Mouse (Mus musculus): Measurements from ENCODE around the gene Igf2r.

DNA sequence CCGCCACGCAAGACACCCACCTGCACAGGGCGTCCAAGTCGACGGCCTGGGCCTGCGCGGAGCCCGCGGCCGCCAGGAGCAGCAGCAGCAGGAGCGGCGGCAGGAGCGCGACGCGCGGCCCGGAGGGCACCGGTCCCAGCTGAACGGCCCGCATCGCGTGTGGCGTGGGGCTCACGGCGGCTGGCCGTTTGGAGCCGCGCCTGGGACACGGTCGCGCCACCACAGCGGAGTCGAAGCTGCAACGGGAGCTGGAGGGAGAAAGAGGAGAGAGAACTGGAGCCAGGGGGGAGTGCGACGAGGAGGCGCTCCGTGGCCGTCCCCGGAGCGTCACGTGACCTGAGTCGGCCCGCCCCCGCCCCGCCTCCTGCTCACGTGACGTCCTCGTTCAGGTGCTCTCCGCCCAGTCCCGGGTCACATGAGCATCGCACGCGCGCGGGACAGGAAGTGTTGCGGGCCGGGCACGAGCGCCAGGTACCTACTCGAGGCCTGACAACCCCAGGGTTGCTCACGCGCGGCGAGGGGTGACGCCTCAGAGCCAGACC is at the start of gene Igf2r:
- TF ChIP-seq CTCF (IDR thresholded peaks at IDR 0.05; ENCODE audit: insufficient read depth, low read length) (no peak), POLR2A (IDR thresholded peaks at IDR 0.05; ENCODE audit: borderline replicate concordance, extremely low read depth, low read depth, low read length) (peak; percentile 66; the same call in 1 of the 2 replicates)
